Mouse (Mus musculus): ENCODE results near the gene Got2.

GRCm38 (mm10) chr8:95906738-95907137, 18.4 kb upstream of the Got2 start:
- TF ChIP-seq CTCF (conservative IDR thresholded peaks at IDR 0.05; ENCODE audit: insufficient read depth, insufficient read length, low read depth, low read length) (no peak), POLR2A (IDR thresholded peaks at IDR 0.05; ENCODE audit: low read depth, low read length) (no peak)
